Mouse (Mus musculus) G1E (cell line): Measurements from ENCODE around the gene Dynlrb1.

Experiments used
- CTCF ChIP-seq: IDR thresholded peaks from 2 replicates; pipeline ENCODE4 v1.5.1; 2012; ENCODE audit warnings: low read depth, low read length, inconsistent platforms, mixed read lengths
- GATA1 ChIP-seq: IDR thresholded peaks from 2 replicates; pipeline ENCODE4 v1.6.1; 2012; ENCODE audit warnings: borderline replicate concordance, low read length, inconsistent platforms, mixed read lengths
- GATA2 ChIP-seq: IDR thresholded peaks from 2 replicates; pipeline ENCODE4 v1.6.1; 2012; ENCODE audit warnings: low read depth, low read length, inconsistent platforms, borderline replicate concordance
- POLR2AphosphoS5 ChIP-seq: IDR thresholded peaks from 2 replicates; pipeline ENCODE4 v1.6.1; 2012; ENCODE audit warnings: low read depth, low read length, inconsistent platforms; ENCODE audit not compliant: insufficient replicate concordance
- TAL1 ChIP-seq: conservative IDR thresholded peaks from 2 replicates; pipeline ENCODE4 v1.6.1; 2012; ENCODE audit warnings: low read depth, low read length, inconsistent platforms, mixed read lengths

DNA sequence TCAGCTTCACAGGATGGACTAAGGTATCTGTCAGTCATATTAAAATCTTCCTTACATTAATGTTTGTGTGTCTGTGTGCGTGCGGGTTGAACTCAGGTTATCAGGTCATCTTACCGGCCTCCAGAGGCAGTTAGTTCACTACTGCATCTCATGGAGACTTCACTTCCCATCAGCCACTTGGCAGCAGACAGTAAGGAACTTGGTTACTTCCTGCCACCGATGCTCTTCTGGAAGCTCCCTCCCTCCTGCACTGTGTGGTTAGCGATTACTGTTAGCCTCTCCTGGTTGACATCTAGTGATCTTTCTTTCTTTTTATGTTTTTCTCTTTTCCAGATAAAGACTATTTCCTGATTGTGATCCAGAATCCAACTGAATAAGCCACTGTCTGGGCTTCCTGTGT, 13.3 kb downstream of the Dynlrb1 start:
- TF ChIP-seq CTCF: no peak
- no peak for TF ChIP-seq TAL1
- TF ChIP-seq GATA1: no peak
- TF ChIP-seq GATA2: no peak
- TF ChIP-seq POLR2AphosphoS5: no peak
